Mouse (Mus musculus): Measurements from ENCODE around the gene Trim14. TPM values are rescaled to one million over a fixed set of nuclear protein-coding genes. Genes with fewer than 3 reads are reported as not detected.
A peak's percentile ranks its signal among the peaks of the same experiment; 100 is the strongest.

Trim14 gene
- polyA plus RNA-seq, 1 experiment from 2014 or later: 2.1 TPM

- H3K36me3 ChIP-seq: peaks cover 19% of the 10 kb centered on the region
- H3K4me1 ChIP-seq (replicated peaks): peaks cover 15% of the 10 kb centered on the region
- under 1% methylated on average over 58 of the region's 58 CpGs for WGBS
- no peaks in the 10 kb centered on the region for H3K9me3 ChIP-seq
- H3K27me3 ChIP-seq: no peaks in the 10 kb centered on the region
- peak; percentile 99 for ATAC-seq (ENCODE audit: low read depth)
- peak within 1 kb of the TSS; percentile 74 for H3K4me3 ChIP-seq
- H3K9ac ChIP-seq: peak within 1 kb of the TSS; percentile 80
- H3K4me2 ChIP-seq: peak within 1 kb of the TSS; percentile 72
- H3K27ac ChIP-seq (replicated peaks): peak within 1 kb of the TSS; percentile 70
These were observed 46.7 kb downstream of the Trim14 start, which contains the start of gene Nans for GRCm38 (mm10) chr4:46489028-46489925. TSS of gene Nans (plus strand) at chr4:46489248.

DNA sequence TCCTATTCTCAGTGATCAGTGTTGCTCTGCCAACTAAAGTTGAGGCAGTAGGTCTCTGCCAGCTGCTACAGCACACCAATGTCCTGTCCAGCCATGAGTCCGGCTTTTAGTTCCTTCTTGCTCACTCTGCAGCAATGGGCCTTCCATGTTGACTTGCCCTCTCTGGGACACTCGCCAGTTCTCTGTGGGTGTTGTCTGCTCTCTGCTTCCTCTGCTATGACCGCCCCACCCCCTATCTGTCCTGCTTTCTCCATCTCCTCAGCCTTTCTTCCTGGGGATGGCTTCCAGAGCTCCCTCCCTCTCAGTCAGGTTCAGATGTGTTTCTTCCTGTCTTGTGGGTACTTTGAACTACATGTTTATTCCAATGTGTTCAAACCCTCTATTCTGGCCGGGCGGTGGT, 48.6 kb downstream of the Trim14 start:
- no peak for ATAC-seq (ENCODE audit: low read depth)
- WGBS: 89% methylated on average over 5 of the region's 5 CpGs
- no peaks in the 10 kb centered on the region for H3K9me3 ChIP-seq

GRCm38 (mm10) chr4:46485696-46486417, 50.1 kb downstream of the Trim14 start:
- H3K9ac ChIP-seq: no peak overlapping the region
- no peaks in the 10 kb centered on the region for H3K27me3 ChIP-seq
- ATAC-seq (ENCODE audit: low read depth): no peak
- no peak overlapping the region for H3K4me2 ChIP-seq
- WGBS: 61% methylated on average over 14 of the region's 14 CpGs
- H3K9me3 ChIP-seq: no peaks in the 10 kb centered on the region
- no peak overlapping the region for H3K27ac ChIP-seq (replicated peaks)
- H3K36me3 ChIP-seq: no peaks in the 10 kb centered on the region
- H3K4me1 ChIP-seq (replicated peaks): peaks cover 11% of the 10 kb centered on the region
- H3K4me3 ChIP-seq: no peak overlapping the region

More for the DNA sequence above, 48.6 kb downstream of the Trim14 start:
- no peak overlapping the region for H3K27ac ChIP-seq (replicated peaks)
- H3K27me3 ChIP-seq: no peaks in the 10 kb centered on the region
- no peak overlapping the region for H3K4me3 ChIP-seq
- no peak overlapping the region for H3K9ac ChIP-seq
- no peaks in the 10 kb centered on the region for H3K36me3 ChIP-seq
- H3K4me1 ChIP-seq (replicated peaks): peaks cover 15% of the 10 kb centered on the region
- H3K4me2 ChIP-seq: no peak overlapping the region

- H3K4me1 ChIP-seq (replicated peaks): no peaks in the 10 kb centered on the region
- ATAC-seq (ENCODE audit: low read depth): no peak
- H3K27me3 ChIP-seq: no peaks in the 10 kb centered on the region
- no peak overlapping the region for H3K27ac ChIP-seq (replicated peaks)
- 97% methylated on average over 2 of the region's 2 CpGs for WGBS
- no peak overlapping the region for H3K9ac ChIP-seq
- no peak overlapping the region for H3K4me3 ChIP-seq
- no peak overlapping the region for H3K4me2 ChIP-seq
- H3K36me3 ChIP-seq: peaks cover 33% of the 10 kb centered on the region
- no peaks in the 10 kb centered on the region for H3K9me3 ChIP-seq
These were observed 56.9 kb downstream of the Trim14 start for GRCm38 (mm10) chr4:46479081-46479480.

- Histone ChIP-seq H3K9ac (no peak overlapping the region), H3K36me3 (peaks cover 67% of the 10 kb centered on the region), H3K4me3 (no peak overlapping the region), H3K27ac (replicated peaks) (no peak overlapping the region), H3K9me3 (no peaks in the 10 kb centered on the region), H3K27me3 (no peaks in the 10 kb centered on the region), H3K4me1 (replicated peaks) (no peaks in the 10 kb centered on the region), H3K4me2 (no peak overlapping the region)
- WGBS: 94% methylated on average over 5 of the region's 5 CpGs
- ATAC-seq (ENCODE audit: low read depth): no peak
These were observed 60.8 kb downstream of the Trim14 start for GRCm38 (mm10) chr4:46475101-46475500.

GRCm38 (mm10) chr4:46465740-46466139, 70.2 kb downstream of the Trim14 start:
- no peak overlapping the region for H3K27ac ChIP-seq (replicated peaks)
- no peak overlapping the region for H3K9ac ChIP-seq
- H3K9me3 ChIP-seq: no peaks in the 10 kb centered on the region
- no peak overlapping the region for H3K4me2 ChIP-seq
- WGBS: 86% methylated on average over 3 of the region's 3 CpGs
- H3K27me3 ChIP-seq: no peaks in the 10 kb centered on the region
- no peak overlapping the region for H3K4me3 ChIP-seq
- no peaks in the 10 kb centered on the region for H3K4me1 ChIP-seq (replicated peaks)
- no peak for ATAC-seq (ENCODE audit: low read depth)
- peaks cover 82% of the 10 kb centered on the region for H3K36me3 ChIP-seq

- no peak overlapping the region for H3K4me3 ChIP-seq
- no peaks in the 10 kb centered on the region for H3K9me3 ChIP-seq
- no peak overlapping the region for H3K9ac ChIP-seq
- no peak overlapping the region for H3K4me2 ChIP-seq
- no peak for ATAC-seq (ENCODE audit: low read depth)
- H3K4me1 ChIP-seq (replicated peaks): no peaks in the 10 kb centered on the region
- H3K27ac ChIP-seq (replicated peaks): no peak overlapping the region
- no peaks in the 10 kb centered on the region for H3K27me3 ChIP-seq
- H3K36me3 ChIP-seq: peaks cover 65% of the 10 kb centered on the region
- WGBS: 88% methylated on average over 7 of the region's 7 CpGs
These were observed 72.7 kb downstream of the Trim14 start for GRCm38 (mm10) chr4:46463130-46463830.

- Histone ChIP-seq H3K36me3 (peaks cover 22% of the 10 kb centered on the region), H3K4me2 (no peak overlapping the region), H3K4me3 (no peak overlapping the region), H3K4me1 (replicated peaks) (peaks cover 20% of the 10 kb centered on the region), H3K9me3 (no peaks in the 10 kb centered on the region), H3K27me3 (no peaks in the 10 kb centered on the region), H3K27ac (replicated peaks) (no peak overlapping the region), H3K9ac (no peak overlapping the region)
- WGBS: 93% methylated on average over 2 of the region's 2 CpGs
- no peak for ATAC-seq (ENCODE audit: low read depth)
These were observed 77.5 kb downstream of the Trim14 start for GRCm38 (mm10) chr4:46458411-46458810.

GRCm38 (mm10) chr4:46457186-46457585, 78.8 kb downstream of the Trim14 start:
- 97% methylated on average over 3 of the region's 3 CpGs for WGBS
- peaks cover 17% of the 10 kb centered on the region; the same call in 1 of the 2 replicates for H3K36me3 ChIP-seq
- H3K27ac ChIP-seq (replicated peaks): no peak overlapping the region
- ATAC-seq (ENCODE audit: low read depth): no peak
- H3K4me2 ChIP-seq: no peak overlapping the region
- H3K9me3 ChIP-seq: no peaks in the 10 kb centered on the region
- no peaks in the 10 kb centered on the region for H3K27me3 ChIP-seq
- peaks cover 32% of the 10 kb centered on the region for H3K4me1 ChIP-seq (replicated peaks)
- H3K4me3 ChIP-seq: no peak overlapping the region
- H3K9ac ChIP-seq: no peak overlapping the region

GRCm38 (mm10) chr4:46456762-46457161, 79.2 kb downstream of the Trim14 start:
- WGBS: 92% methylated on average over 4 of the region's 4 CpGs
- Histone ChIP-seq H3K4me3 (no peak overlapping the region), H3K4me2 (no peak overlapping the region), H3K36me3 (peaks cover 16% of the 10 kb centered on the region; the same call in 1 of the 2 replicates), H3K4me1 (replicated peaks) (peaks cover 32% of the 10 kb centered on the region), H3K9ac (no peak overlapping the region), H3K27ac (replicated peaks) (no peak overlapping the region), H3K9me3 (no peaks in the 10 kb centered on the region), H3K27me3 (no peaks in the 10 kb centered on the region)
- ATAC-seq (ENCODE audit: low read depth): no peak

GRCm38 (mm10) chr4:46454097-46454864, 81.7 kb downstream of the Trim14 start:
- no peak for ATAC-seq (ENCODE audit: low read depth)
- H3K4me3 ChIP-seq: no peak overlapping the region
- H3K4me1 ChIP-seq (replicated peaks): peaks cover 38% of the 10 kb centered on the region
- no peaks in the 10 kb centered on the region for H3K36me3 ChIP-seq
- no peak overlapping the region for H3K4me2 ChIP-seq
- no peak overlapping the region for H3K27ac ChIP-seq (replicated peaks)
- no peaks in the 10 kb centered on the region for H3K27me3 ChIP-seq
- H3K9me3 ChIP-seq: no peaks in the 10 kb centered on the region
- 81% methylated on average over 5 of the region's 5 CpGs for WGBS
- H3K9ac ChIP-seq: peak overlapping the region; percentile 41; the same call in 1 of the 2 replicates
